Mouse (Mus musculus) hindbrain, postnatal 0 days (tissue): ENCODE results near the gene Psrc1. TPM values are rescaled to one million over a fixed set of nuclear protein-coding genes. Genes with fewer than 3 reads are reported as not detected.

Experiments
- ATAC-seq: fragments of 200-750 bp; cut with Nextera tagmentation; 2 replicates; pipeline ENCODE4 v1.8.0; 2017; ENCODE audit warnings: mild to moderate bottlenecking, moderate TSS enrichment, moderate library complexity
- DNase-seq: peaks from one replicate; pipeline ENCODE4 v3.0.0-alpha.2; 2015; ENCODE audit warnings: low spot score
- H3K27ac ChIP-seq: fragments of 300-500 bp; sonication (generic); 2 replicates; pipeline ENCODE4 v1.5.1; 2014; ENCODE audit warnings: mild to moderate bottlenecking
- H3K27me3 ChIP-seq: fragments of 300-500 bp; sonication (generic); 2 replicates; pipeline ENCODE4 v1.6.1; 2014; ENCODE audit warnings: low read length, mixed read lengths; ENCODE audit not compliant: insufficient read depth
- H3K36me3 ChIP-seq: fragments of 300-500 bp; sonication (generic); 2 replicates; pipeline ENCODE4 v1.6.1; 2014; ENCODE audit warnings: low read length, mixed read lengths; ENCODE audit not compliant: insufficient read depth
- H3K4me1 ChIP-seq: fragments of 300-500 bp; sonication (generic); 2 replicates; pipeline ENCODE4 v1.6.1; 2014; ENCODE audit warnings: antibody characterized with exemption, low read length, mixed read lengths; ENCODE audit not compliant: insufficient read depth
- H3K4me2 ChIP-seq: fragments of 300-500 bp; sonication (generic); 2 replicates; pipeline ENCODE4 v1.6.1; 2014; ENCODE audit warnings: low read depth, mild to moderate bottlenecking, low read length, moderate library complexity, mixed read lengths
- H3K4me3 ChIP-seq: fragments of 300-500 bp; sonication (generic); 2 replicates; pipeline ENCODE4 v1.5.1; 2014; ENCODE audit warnings: low read length
- H3K9ac ChIP-seq: fragments of 300-500 bp; sonication (generic); replicated peaks from 2 replicates; pipeline ENCODE4 v1.6.1; 2014; ENCODE audit warnings: mild to moderate bottlenecking, low read length, moderate library complexity, mixed read lengths
- H3K9me3 ChIP-seq: fragments of 300-500 bp; sonication (generic); 2 replicates; pipeline ENCODE4 v1.6.1; 2016; ENCODE audit warnings: low read length, mixed read lengths
- CTCF ChIP-seq: IDR thresholded peaks from 2 replicates; pipeline ENCODE4 v1.5.1; 2016; ENCODE audit warnings: antibody characterized with exemption, control low read depth, low read depth
- WGBS: fragments of 180-500 bp; shearing (Covaris S2); extraction: QIAGEN DNeasy Blood & Tissue Kit; methylation state at CpG from one replicate; pipeline ENCODE4 v1.1.7; 2014; 5-methylcytosine and 5-hydroxymethylcytosine counted together
- polyA plus RNA-seq: library from polyadenylated mRNA; unstranded; fragments of >200 nt; fragmentation: Nextera tagmentation; extraction: Ambion mirVana; gene quantifications from 2 replicates; pipeline ENCODE4 v1.2.1, GENCODE M21; 2015
- total RNA-seq: library from RNA; depleted of rRNA; stranded (reverse); fragments of >200 nt; gene quantifications from 2 replicates; pipeline ENCODE4 v1.2.3, GENCODE M21; 2014

Psrc1 gene
- total and polyA plus RNA-seq, 2 experiments from 2014 or later = 8.4 to 15.0 TPM

GRCm38 (mm10) chr3:108411026-108411753 is 27.6 kb downstream of the Psrc1 start:
- Histone ChIP-seq H3K4me1 (peaks cover 45% of the 10 kb centered on the region), H3K27me3 (no peaks in the 10 kb centered on the region), H3K9me3 (no peaks in the 10 kb centered on the region), H3K9ac (peak overlapping the region; percentile 47), H3K4me2 (peak overlapping the region; percentile 62), H3K27ac (peak overlapping the region; percentile 89), H3K36me3 (peaks cover 17% of the 10 kb centered on the region; the same call in 1 of the 2 replicates), H3K4me3 (peak overlapping the region; percentile 27)
- TF ChIP-seq CTCF = peak; percentile 7; the same call in 1 of the 2 replicates
- ATAC-seq = peak; percentile 30
- WGBS = 9% methylated on average over 5 of the region's 5 CpGs
- DNase-seq = peak; percentile 54

- H3K27me3 ChIP-seq = no peaks in the 10 kb centered on the region
- no peaks in the 10 kb centered on the region for H3K9me3 ChIP-seq
- H3K9ac ChIP-seq = peak overlapping the region; percentile 47
- peak overlapping the region; percentile 62 for H3K4me2 ChIP-seq
- peaks cover 45% of the 10 kb centered on the region for H3K4me1 ChIP-seq
- ATAC-seq = peak; percentile 72
- 16% methylated on average over 8 of the region's 8 CpGs for WGBS
- TF ChIP-seq CTCF = no peak
- peak overlapping the region; percentile 89 for H3K27ac ChIP-seq
- DNase-seq = peak; percentile 92
- peaks cover 17% of the 10 kb centered on the region; the same call in 1 of the 2 replicates for H3K36me3 ChIP-seq
- H3K4me3 ChIP-seq = peak overlapping the region; percentile 27
Measured at GRCm38 (mm10) chr3:108411754-108412121, 28.1 kb downstream of the Psrc1 start.

- H3K9me3 ChIP-seq = no peaks in the 10 kb centered on the region
- TF ChIP-seq CTCF = no peak
- H3K27ac ChIP-seq = no peak overlapping the region
- H3K9ac ChIP-seq = no peak overlapping the region
- H3K27me3 ChIP-seq = no peaks in the 10 kb centered on the region
- peaks cover 17% of the 10 kb centered on the region; the same call in 1 of the 2 replicates for H3K36me3 ChIP-seq
- H3K4me2 ChIP-seq = no peak overlapping the region
- peaks cover 40% of the 10 kb centered on the region for H3K4me1 ChIP-seq
- H3K4me3 ChIP-seq = no peak overlapping the region
- WGBS = 97% methylated on average over 35 of the region's 35 CpGs
- ATAC-seq (no peak), DNase-seq (no peak)
Measured at GRCm38 (mm10) chr3:108413634-108414360, 30.2 kb downstream of the Psrc1 start.

- WGBS = 3% methylated on average over 44 of the region's 67 CpGs
- H3K4me1 ChIP-seq = peaks cover 30% of the 10 kb centered on the region
Measured at GRCm38 (mm10) chr3:108414857-108415830, 31.5 kb downstream of the Psrc1 start, which contains the start of gene Celsr2. TSS of gene Celsr2 (minus strand) at chr3:108415552.

GRCm38 (mm10) chr3:108415831-108416223 is 32.2 kb downstream of the Psrc1 start:
- H3K9me3 ChIP-seq = no peaks in the 10 kb centered on the region
- peak overlapping the region; percentile 85 for H3K4me2 ChIP-seq
- H3K4me1 ChIP-seq = peaks cover 24% of the 10 kb centered on the region
- H3K4me3 ChIP-seq = peak overlapping the region; percentile 73
- no peak for TF ChIP-seq CTCF
- under 1% methylated on average over 40 of the region's 48 CpGs for WGBS
- H3K36me3 ChIP-seq = peaks cover 17% of the 10 kb centered on the region; the same call in 1 of the 2 replicates
- ATAC-seq (peak; percentile 82), DNase-seq (peak; percentile 95)
- peak overlapping the region; percentile 92 for H3K9ac ChIP-seq
- peak overlapping the region; percentile 92 for H3K27ac ChIP-seq
- H3K27me3 ChIP-seq = no peaks in the 10 kb centered on the region

More at GRCm38 (mm10) chr3:108414857-108415830, 31.5 kb downstream of the Psrc1 start, which contains the start of gene Celsr2:
- peak; percentile 67 for DNase-seq
- Histone ChIP-seq H3K36me3 (peaks cover 17% of the 10 kb centered on the region; the same call in 1 of the 2 replicates), H3K9me3 (no peaks in the 10 kb centered on the region), H3K27me3 (no peaks in the 10 kb centered on the region), H3K4me3 (peak within 1 kb of the TSS; percentile 73), H3K4me2 (peak within 1 kb of the TSS; percentile 85), H3K9ac (peak within 1 kb of the TSS; percentile 92), H3K27ac (peak within 1 kb of the TSS; percentile 92)
- no peak for TF ChIP-seq CTCF
- peak; percentile 36 for ATAC-seq

- Histone ChIP-seq H3K9ac (peak overlapping the region; percentile 21; the same call in 1 of the 2 replicates), H3K36me3 (peaks cover 21% of the 10 kb centered on the region), H3K4me3 (no peak overlapping the region), H3K27ac (no peak overlapping the region), H3K4me1 (peaks cover 20% of the 10 kb centered on the region), H3K9me3 (no peaks in the 10 kb centered on the region), H3K27me3 (no peaks in the 10 kb centered on the region), H3K4me2 (peak overlapping the region; percentile 53; the same call in 1 of the 2 replicates)
- no peak for TF ChIP-seq CTCF
- peak; percentile 19 for DNase-seq
- WGBS = 14% methylated on average over 6 of the region's 6 CpGs
- ATAC-seq = 0 out of 2 replicates have a peak, but pooled peaks have one; percentile 6
Measured at GRCm38 (mm10) chr3:108423006-108423405, 39.4 kb downstream of the Psrc1 start.
